8 mouse cellular contexts compared by ENCODE assay signal in genomic region chr3:108187111-108187795, GRCm38 (mm10). TPM values are rescaled to one million over a fixed set of nuclear protein-coding genes. Genes with fewer than 3 reads are reported as not detected.
DNase-seq lines count a peak whose midpoint lies in the region; ATAC-seq and TF ChIP-seq lines count a peak whose summit lies in the region.

No protein-coding gene starts in this region.

- 0 out of 2 replicates have a peak, but pooled peaks cover 8% of the 10 kb centered on the region for H3K36me3 ChIP-seq in heart, embryonic 14.5 days (ENCODE audit: control insufficient read depth, insufficient read depth, low read length)
- no peaks in the 10 kb centered on the region for H3K36me3 ChIP-seq in heart, postnatal 0 days (replicated peaks; ENCODE audit: control insufficient read depth, insufficient read depth, low read length)

- H3K4me1 ChIP-seq in heart, embryonic 14.5 days (ENCODE audit: control insufficient read depth in 2 of 2, insufficient read depth in 2 of 2, low read length in 2 of 2) = peaks cover 6% of the 10 kb centered on the region in 2 experiments; a peak in 2 of 4 replicates
- no peaks in the 10 kb centered on the region for H3K4me1 ChIP-seq in heart, postnatal 0 days (ENCODE audit: control insufficient read depth, insufficient read depth)

- intact Hi-C loops in heart, postnatal 36 days (cut with DNase I) = no loop called here

- no peak overlapping the region for H3K27ac ChIP-seq in heart, embryonic 14.5 days (replicated peaks in 1 of 2; ENCODE audit: control insufficient read depth in 1 of 2, insufficient read depth in 1 of 2, low read depth in 2 of 2, low read length in 2 of 2)
- no peak overlapping the region for H3K27ac ChIP-seq in heart, postnatal 0 days (ENCODE audit: low read depth)

- no peak for TF ChIP-seq EP300 in heart, postnatal 0 days (IDR thresholded peaks at IDR 0.05; ENCODE audit: low read depth)

- peaks cover 9% of the 10 kb centered on the region; the same call in 1 of the 2 replicates for H3K27me3 ChIP-seq in heart, embryonic 14.5 days (ENCODE audit: control insufficient read depth, insufficient read depth, low read length)
- peaks cover 5% of the 10 kb centered on the region; the same call in 1 of the 2 replicates for H3K27me3 ChIP-seq in heart, postnatal 0 days (ENCODE audit: control insufficient read depth, insufficient read depth, low read length)

- H3K4me2 ChIP-seq in heart, embryonic 14.5 days (ENCODE audit: low read length) = peak overlapping the region; percentile 78
- peak overlapping the region; percentile 89 for H3K4me2 ChIP-seq in heart, postnatal 0 days (ENCODE audit: low read depth, low read length)

- no peak for ATAC-seq in heart, embryonic 14.5 days (ENCODE audit: insufficient number of reproducible peaks, insufficient read depth, low FRiP score, low read depth)
- no peak for ATAC-seq in heart, postnatal 0 days (ENCODE audit: insufficient read depth, low read depth)
- peak; percentile 35 for ATAC-seq in megakaryocyte progenitor cell, adult 5-6 weeks (replicated peaks; ENCODE audit: poor library complexity)

- peak overlapping the region in 1 of 2 experiments; percentile 67; a peak in 2 of 4 replicates for H3K4me3 ChIP-seq in heart, embryonic 14.5 days (ENCODE audit: control insufficient read depth in 1 of 2, insufficient read depth in 1 of 2, low read depth in 1 of 2, low read length in 2 of 2)
- H3K4me3 ChIP-seq in heart, postnatal 0 days (ENCODE audit: low read depth, low read length) = peak overlapping the region; percentile 71; the same call in 1 of the 2 replicates

- no peaks in the 10 kb centered on the region for H3K9me3 ChIP-seq in heart, embryonic 14.5 days (ENCODE audit: control insufficient read depth, low read length)
- H3K9me3 ChIP-seq in heart, postnatal 0 days (replicated peaks; ENCODE audit: control insufficient read depth, low read length) = no peaks in the 10 kb centered on the region

- no peak for DNase-seq in heart, postnatal 36 days
- peak; percentile 32 for DNase-seq in cerebellum, postnatal 25 days
- no peak for DNase-seq in heart, postnatal 0 days (ENCODE audit: low spot score)
- DNase-seq in ovary, postnatal 14 days (ENCODE audit: low spot score) = no peak
- no peak for DNase-seq in thymus, postnatal 10 days (ENCODE audit: low spot score in 2 of 2)
- no peak for DNase-seq in adrenal gland, postnatal 4 days (ENCODE audit: low spot score in 2 of 2)

- no peak for TF ChIP-seq CTCF in heart, postnatal 0 days (IDR thresholded peaks at IDR 0.05; ENCODE audit: low read depth)

- WGBS in heart, embryonic 14.5 days = 71% methylated on average over 20 of the region's 20 CpGs
- WGBS in heart, postnatal 0 days = 73% methylated on average over 20 of the region's 20 CpGs

- H3K9ac ChIP-seq in heart, embryonic 14.5 days (ENCODE audit: low read length) = peak overlapping the region; percentile 75; the same call in 1 of the 2 replicates
- no peak overlapping the region for H3K9ac ChIP-seq in heart, postnatal 0 days (replicated peaks; ENCODE audit: low read depth, low read length)

RNA-seq across cellular contexts. Expression of gene Amigo1, which starts 1.1 kb away (rescaled TPM):
- polyA plus RNA-seq in heart, embryonic 14.5 days (2014; fragmentation: Nextera tagmentation; extraction: Ambion mirVana) = 2.6 and 2.9 TPM in 2 replicates
- 10 to 100 TPM; 15.1 to 15.5 TPM for total RNA-seq in heart, postnatal 36 days (2021)
- 5.0 and 11.9 TPM in 2 replicates for total RNA-seq in heart, postnatal 0 days (2014; rRNA removed; ENCODE audit: low replicate concordance)
- 3.5 and 3.8 TPM in 2 replicates for polyA plus RNA-seq in heart, postnatal 0 days (2015; fragmentation: Nextera tagmentation; extraction: Ambion mirVana)
- 1.3 and 1.8 TPM in 2 replicates for total RNA-seq in megakaryocyte progenitor cell, adult 5-6 weeks (2015)
- total RNA-seq in megakaryocyte progenitor cell, adult 5-6 weeks (2017) = 2.3 and 3.6 TPM in 2 replicates
- 10 to 100 TPM; 17.0 to 18.5 TPM for total RNA-seq in adrenal gland, postnatal 4 days (2021)

RNA-seq across cellular contexts. Expression of gene Cyb561d1, which starts 13.8 kb away (rescaled TPM):
- 1.8 and 2.2 TPM in 2 replicates for polyA plus RNA-seq in heart, embryonic 14.5 days (2014; fragmentation: Nextera tagmentation; extraction: Ambion mirVana)
- 1 to 10 TPM; 5.3 to 5.5 TPM for total RNA-seq in heart, postnatal 36 days (2021)
- 4.0 and 4.7 TPM in 2 replicates for total RNA-seq in heart, postnatal 0 days (2014; rRNA removed; ENCODE audit: low replicate concordance)
- 3.4 and 3.5 TPM in 2 replicates for polyA plus RNA-seq in heart, postnatal 0 days (2015; fragmentation: Nextera tagmentation; extraction: Ambion mirVana)
- 2.3 and 2.5 TPM in 2 replicates for total RNA-seq in megakaryocyte progenitor cell, adult 5-6 weeks (2015)
- total RNA-seq in megakaryocyte progenitor cell, adult 5-6 weeks (2017) = 3.7 and 5.4 TPM in 2 replicates
- total RNA-seq in adrenal gland, postnatal 4 days (2021) = 10 to 100 TPM in 1 of 2 experiments, 1 to 10 TPM in 1; 8.3 to 10.0 TPM

RNA-seq across cellular contexts. Expression of gene Atxn7l2, which starts 23.5 kb away (rescaled TPM):
- 6.3 and 7.1 TPM in 2 replicates for polyA plus RNA-seq in heart, embryonic 14.5 days (2014; fragmentation: Nextera tagmentation; extraction: Ambion mirVana)
- total RNA-seq in heart, postnatal 36 days (2021) = 1 to 10 TPM; 2.6 to 3.2 TPM
- total RNA-seq in heart, postnatal 0 days (2014; rRNA removed; ENCODE audit: low replicate concordance) = 3.1 and 6.0 TPM in 2 replicates
- polyA plus RNA-seq in heart, postnatal 0 days (2015; fragmentation: Nextera tagmentation; extraction: Ambion mirVana) = 4.1 and 4.3 TPM in 2 replicates
- total RNA-seq in megakaryocyte progenitor cell, adult 5-6 weeks (2015) = 4.0 and 4.2 TPM in 2 replicates
- total RNA-seq in megakaryocyte progenitor cell, adult 5-6 weeks (2017) = 1.6 and 3.0 TPM in 2 replicates
- 10 to 100 TPM; 15.6 to 16.9 TPM for total RNA-seq in adrenal gland, postnatal 4 days (2021)

RNA-seq across cellular contexts. Expression of gene Gpr61, which starts 32.6 kb away (rescaled TPM):
- polyA plus RNA-seq in heart, embryonic 14.5 days (2014; fragmentation: Nextera tagmentation; extraction: Ambion mirVana) = 0.24 TPM in 1 of 2 replicates, not detected in the other
- total RNA-seq in heart, postnatal 36 days (2021) = not detected
- total RNA-seq in heart, postnatal 0 days (2014; rRNA removed; ENCODE audit: low replicate concordance) = 0.04 TPM in 1 of 2 replicates, not detected in the other
- polyA plus RNA-seq in heart, postnatal 0 days (2015; fragmentation: Nextera tagmentation; extraction: Ambion mirVana) = 0.05 and 0.11 TPM in 2 replicates
- total RNA-seq in megakaryocyte progenitor cell, adult 5-6 weeks (2015) = not detected in 2 replicates
- total RNA-seq in megakaryocyte progenitor cell, adult 5-6 weeks (2017) = not detected in 2 replicates
- total RNA-seq in adrenal gland, postnatal 4 days (2021) = under 1 TPM; 0.25 to 0.39 TPM

RNA-seq across cellular contexts. Expression of gene Sypl2, which starts 39.2 kb away (rescaled TPM):
- 3.1 and 3.8 TPM in 2 replicates for polyA plus RNA-seq in heart, embryonic 14.5 days (2014; fragmentation: Nextera tagmentation; extraction: Ambion mirVana)
- total RNA-seq in heart, postnatal 36 days (2021) = under 1 TPM; 0.70 to 0.80 TPM
- total RNA-seq in heart, postnatal 0 days (2014; rRNA removed; ENCODE audit: low replicate concordance) = 1.8 and 2.0 TPM in 2 replicates
- polyA plus RNA-seq in heart, postnatal 0 days (2015; fragmentation: Nextera tagmentation; extraction: Ambion mirVana) = 0.56 and 0.65 TPM in 2 replicates
- total RNA-seq in megakaryocyte progenitor cell, adult 5-6 weeks (2015) = not detected in 2 replicates
- not detected in 2 replicates for total RNA-seq in megakaryocyte progenitor cell, adult 5-6 weeks (2017)
- total RNA-seq in adrenal gland, postnatal 4 days (2021) = 10 to 100 TPM in 1 of 2 experiments, 1 to 10 TPM in 1; 6.7 to 12.2 TPM

Comparison
In these comparisons a context has a peak if more than half of its experiments do, and no peak if none do; other contexts are left out.
1. DNase-seq: peak in cerebellum, postnatal 25 days (2 of 2); none in heart, postnatal 36 days (0 of 2), heart, postnatal 0 days (single experiment), ovary, postnatal 14 days (single experiment), thymus, postnatal 10 days (0 of 2) and adrenal gland, postnatal 4 days (0 of 2).